Mouse (Mus musculus) Patski (cell line): ENCODE measurements around the gene Samd4b. TPM values are rescaled to one million over a fixed set of nuclear protein-coding genes. Genes with fewer than 3 reads are reported as not detected.

Experiments
- ATAC-seq: fragments of 100-300 bp; one replicate; pipeline ENCODE4 v1.8.0; 2021
- CTCF ChIA-PET: fragments of 350-600 bp; sonication (Branson Sonifier 250); formaldehyde crosslinking; loops from one replicate; lab custom pipeline; 2022; ENCODE audit warnings: inconsistent platforms; lab: Charles Lee
- POLR2A ChIA-PET: fragments of 350-600 bp; sonication (Branson Sonifier 250); formaldehyde crosslinking; loops from one replicate; lab custom pipeline; 2022; ENCODE audit warnings: antibody characterized with exemption, inconsistent platforms; lab: Charles Lee
- DNase-seq: peaks from one replicate; pipeline ENCODE4 v3.0.0-alpha.2; 2011; ENCODE audit warnings: low read depth, low spot score
- H3K27me3 ChIP-seq: fragments of 371-371 bp; one replicate; pipeline ENCODE4 v1.5.1; 2021
- CTCF ChIP-seq: fragments of 100-300 bp; IDR thresholded peaks from one replicate; pipeline ENCODE4 v1.5.1; 2021
- in situ Hi-C: fragments of 300-500 bp; cut with MboI; formaldehyde crosslinking; loops from 3 replicates; pipeline ENCODE4 v1.11.1; 2018; ENCODE audit warnings: low pct_unique_long_range_greater_than_20kb, mixed read lengths
- polyA plus RNA-seq: library from polyadenylated mRNA; unstranded; gene quantifications from one replicate; pipeline ENCODE4 v1.2.3, GENCODE M21; 2021

The Samd4b gene
- polyA plus RNA-seq, 1 experiment from 2014 or later = 79.6 TPM

DNA sequence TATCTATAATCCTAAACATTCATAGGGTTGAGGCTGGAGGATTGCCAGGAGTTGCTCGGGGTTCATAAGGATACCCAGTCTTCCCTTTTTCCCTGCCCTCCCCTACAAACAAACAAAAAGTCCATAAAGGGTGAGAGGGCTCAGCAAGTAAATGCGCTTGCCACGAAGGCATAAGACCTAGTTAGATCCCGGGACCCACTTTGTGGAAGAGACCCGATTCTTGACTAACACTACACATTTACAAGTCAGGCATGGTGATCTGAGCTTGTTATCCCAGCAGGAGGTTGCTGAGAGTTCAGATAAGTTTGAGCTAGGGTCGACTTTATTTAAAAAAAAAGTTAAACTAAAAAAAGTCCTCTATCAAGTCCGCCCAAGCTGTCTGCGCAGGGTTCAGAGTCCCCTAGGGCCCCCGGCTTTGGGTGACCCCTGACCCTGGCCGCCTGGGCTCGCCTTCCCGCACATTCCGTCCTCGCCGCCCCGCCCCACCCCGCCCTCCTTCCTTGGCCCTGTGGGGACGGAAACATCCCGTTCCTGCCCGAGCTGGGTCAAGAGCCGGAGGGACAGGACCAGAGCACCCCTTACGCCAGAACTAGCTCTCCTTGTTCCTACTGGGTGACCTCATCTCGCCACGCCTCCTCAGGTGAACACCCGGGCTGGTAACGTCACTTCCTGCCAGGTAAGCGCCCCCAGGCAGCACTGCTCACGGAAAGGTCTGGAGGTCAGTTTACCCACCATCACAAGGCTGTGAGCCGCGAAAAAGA is 221.8 kb downstream of the Samd4b start:
- no peaks in the 10 kb centered on the region for H3K27me3 ChIP-seq
- no peak for ATAC-seq
- ChIA-PET POLR2A (interaction anchor here (0.9 to 4.6 kb wide), 4 partner anchors 8 to 26 kb away, joined by 4 to 14 read pairs (median 7); partner anchors contain the start of gene Rps16), CTCF (interaction anchor here (0.7 to 1.4 kb wide), 4 partner anchors 10 to 49 kb away, joined by 3 to 10 read pairs (median 3); no protein-coding TSS in a partner anchor)
- no peak for TF ChIP-seq CTCF
- in situ Hi-C loops = no loop called here
- DNase-seq = no peak

DNA sequence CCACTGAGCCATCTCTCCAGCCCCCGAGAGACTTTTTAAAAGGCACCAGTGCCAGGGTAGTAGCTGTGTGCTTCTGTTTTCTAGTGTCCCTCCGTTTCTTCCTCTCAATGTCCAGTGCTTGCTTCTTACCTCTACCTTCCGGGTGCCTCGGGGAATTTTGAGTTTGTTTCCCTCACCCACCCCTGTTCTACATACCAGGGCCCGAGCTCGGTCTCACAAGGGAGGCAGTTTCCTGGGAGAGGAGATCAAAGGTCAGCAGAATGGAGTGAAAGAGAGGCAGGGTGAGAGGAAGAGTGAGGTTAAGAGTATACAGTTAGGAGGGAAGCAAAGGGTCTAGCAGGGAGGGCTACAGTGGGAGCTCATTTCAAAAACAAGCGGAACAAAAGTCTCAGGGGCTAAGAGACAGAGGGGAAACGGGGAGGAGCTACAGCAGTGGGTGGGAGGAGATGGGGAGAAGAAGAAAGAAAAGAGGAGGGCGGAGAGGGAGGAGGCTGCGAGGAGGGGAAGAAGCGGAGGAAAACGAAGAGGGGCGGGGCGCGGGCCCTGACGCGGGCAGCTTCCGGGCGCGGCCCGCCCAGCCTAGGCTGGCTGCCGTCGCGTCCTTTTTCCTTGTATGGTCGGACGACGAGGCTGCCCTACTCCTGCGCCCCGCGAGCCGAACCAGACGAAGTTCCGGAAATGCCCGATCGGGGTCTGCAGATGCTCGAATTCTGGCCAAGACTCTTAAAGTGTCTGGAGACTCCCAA is 222.6 kb downstream of the Samd4b start:
- POLR2A ChIA-PET = interaction anchor here (0.9 to 4.6 kb wide), 5 partner anchors 9 to 25 kb away, joined by 4 to 14 read pairs (median 6); partner anchors contain the start of genes Med29, Paf1 and Rps16
- DNase-seq (no peak), ATAC-seq (peak; percentile 23)
- in situ Hi-C loops = no loop called here
- TF ChIP-seq CTCF = no peak
- H3K27me3 ChIP-seq = no peaks in the 10 kb centered on the region
- CTCF ChIA-PET = interaction anchor here (0.9 to 1.4 kb wide), 4 partner anchors 12 to 48 kb away, joined by 3 to 10 read pairs (median 3); no protein-coding TSS in a partner anchor

DNA sequence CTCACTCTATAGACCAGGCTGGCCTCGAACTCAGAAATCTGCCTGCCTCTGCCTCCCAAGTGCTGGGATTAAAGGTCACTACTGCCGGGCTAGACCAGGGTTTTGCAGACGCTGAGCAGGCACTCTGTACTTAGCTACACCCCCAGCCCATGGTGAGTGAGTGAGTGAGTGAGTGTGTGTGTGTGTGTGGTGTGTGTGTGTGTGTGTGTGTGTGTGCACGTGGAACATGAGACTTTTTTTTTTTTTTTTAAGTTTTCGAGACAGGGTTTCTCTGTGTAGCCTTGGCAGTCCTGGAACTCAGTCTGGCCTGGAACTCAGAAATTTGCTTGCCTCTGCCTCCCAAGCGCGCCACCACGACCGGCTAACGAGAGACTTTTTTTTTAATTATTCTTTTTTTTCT is 223.3 kb downstream of the Samd4b start:
- ChIA-PET CTCF (interaction anchor here (0.9 to 1.4 kb wide), 3 partner anchors 13 to 30 kb away, joined by 3 to 10 read pairs (median 3); no protein-coding TSS in a partner anchor), POLR2A (interaction anchor here (1.3 to 4.6 kb wide), 3 partner anchors 9 to 18 kb away, joined by 6 to 14 read pairs (median 8); partner anchors contain the start of genes Med29 and Paf1)
- H3K27me3 ChIP-seq = no peaks in the 10 kb centered on the region
- ATAC-seq (no peak), DNase-seq (no peak)
- in situ Hi-C loops = loop anchor here (5.0 kb wide), 1 partner anchor 218 kb away; no protein-coding TSS in a partner anchor
- no peak for TF ChIP-seq CTCF

DNA sequence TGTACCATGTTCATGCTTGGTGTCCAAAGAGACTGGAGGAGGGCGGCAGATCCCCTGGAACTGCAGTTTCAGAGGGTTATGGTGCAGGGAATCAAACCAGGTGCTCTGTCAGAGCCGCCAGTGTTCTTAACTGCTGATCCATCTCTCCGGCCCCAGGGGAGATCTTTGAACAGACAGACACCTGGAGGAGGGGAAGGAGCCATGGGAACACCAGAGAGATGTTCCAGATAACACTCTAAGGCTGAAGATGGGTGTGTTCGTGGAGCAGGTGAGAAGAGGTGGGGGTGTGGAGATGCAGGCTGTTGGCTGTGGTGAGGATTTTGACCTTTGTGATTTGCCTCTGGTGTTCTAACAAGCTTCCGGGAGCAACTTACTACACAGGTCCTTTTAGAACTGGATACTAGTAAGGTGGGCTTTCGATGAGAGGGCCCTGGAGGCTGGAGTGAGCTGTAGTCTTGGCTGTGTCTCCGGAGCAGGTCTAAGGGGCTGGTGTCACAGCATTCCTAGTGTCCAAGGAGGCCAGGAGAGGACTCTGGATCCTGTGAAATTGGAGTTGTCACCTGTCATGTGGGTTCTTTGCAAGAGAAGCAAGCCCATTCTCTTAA is 224.0 kb downstream of the Samd4b start:
- TF ChIP-seq CTCF = no peak
- CTCF ChIA-PET = interaction anchor here (0.6 to 1.3 kb wide), 2 partner anchors 13 to 14 kb away, joined by 3 to 5 read pairs; no protein-coding TSS in a partner anchor
- POLR2A ChIA-PET = interaction anchor here (1.4 kb wide), 1 partner anchor 19 kb away, joined by 6 read pairs; the partner anchor contains the start of genes Med29 and Paf1
- in situ Hi-C loops = loop anchor here (5.0 kb wide), 1 partner anchor 218 kb away; no protein-coding TSS in a partner anchor
- no peaks in the 10 kb centered on the region for H3K27me3 ChIP-seq
- ATAC-seq = no peak
- no peak for DNase-seq

DNA sequence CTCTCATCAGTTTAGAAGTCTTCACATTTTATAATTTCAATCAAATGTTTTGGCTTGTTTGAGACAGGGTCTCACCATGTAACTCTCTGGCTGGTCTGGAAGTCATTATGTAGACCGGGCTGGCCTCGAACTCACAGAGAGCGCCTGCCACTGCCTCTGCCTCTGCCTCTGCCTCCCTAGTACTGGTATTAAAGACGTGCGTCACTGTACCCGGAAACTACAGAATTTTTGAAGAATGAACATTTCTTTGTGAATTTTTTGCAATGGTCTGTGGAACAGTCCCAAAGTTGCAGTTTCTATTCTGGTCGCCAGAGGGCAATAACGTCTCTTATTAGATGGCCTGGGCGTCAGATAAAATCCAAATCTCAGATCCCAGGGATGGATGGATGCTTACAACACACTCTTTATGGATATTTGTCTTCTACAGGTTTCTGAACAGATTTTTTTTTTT is 224.8 kb downstream of the Samd4b start:
- POLR2A ChIA-PET = interaction anchor here (3.2 kb wide), 1 partner anchor 15 kb away, joined by 12 read pairs; no protein-coding TSS in a partner anchor
- TF ChIP-seq CTCF = no peak
- in situ Hi-C loops = loop anchor here (5.0 kb wide), 1 partner anchor 219 kb away; no protein-coding TSS in a partner anchor
- no peak for ATAC-seq
- CTCF ChIA-PET = interaction anchor here (1.0 to 1.3 kb wide), 2 partner anchors 14 kb away, joined by 3 to 5 read pairs; no protein-coding TSS in a partner anchor
- DNase-seq = no peak
- no peaks in the 10 kb centered on the region for H3K27me3 ChIP-seq

DNA sequence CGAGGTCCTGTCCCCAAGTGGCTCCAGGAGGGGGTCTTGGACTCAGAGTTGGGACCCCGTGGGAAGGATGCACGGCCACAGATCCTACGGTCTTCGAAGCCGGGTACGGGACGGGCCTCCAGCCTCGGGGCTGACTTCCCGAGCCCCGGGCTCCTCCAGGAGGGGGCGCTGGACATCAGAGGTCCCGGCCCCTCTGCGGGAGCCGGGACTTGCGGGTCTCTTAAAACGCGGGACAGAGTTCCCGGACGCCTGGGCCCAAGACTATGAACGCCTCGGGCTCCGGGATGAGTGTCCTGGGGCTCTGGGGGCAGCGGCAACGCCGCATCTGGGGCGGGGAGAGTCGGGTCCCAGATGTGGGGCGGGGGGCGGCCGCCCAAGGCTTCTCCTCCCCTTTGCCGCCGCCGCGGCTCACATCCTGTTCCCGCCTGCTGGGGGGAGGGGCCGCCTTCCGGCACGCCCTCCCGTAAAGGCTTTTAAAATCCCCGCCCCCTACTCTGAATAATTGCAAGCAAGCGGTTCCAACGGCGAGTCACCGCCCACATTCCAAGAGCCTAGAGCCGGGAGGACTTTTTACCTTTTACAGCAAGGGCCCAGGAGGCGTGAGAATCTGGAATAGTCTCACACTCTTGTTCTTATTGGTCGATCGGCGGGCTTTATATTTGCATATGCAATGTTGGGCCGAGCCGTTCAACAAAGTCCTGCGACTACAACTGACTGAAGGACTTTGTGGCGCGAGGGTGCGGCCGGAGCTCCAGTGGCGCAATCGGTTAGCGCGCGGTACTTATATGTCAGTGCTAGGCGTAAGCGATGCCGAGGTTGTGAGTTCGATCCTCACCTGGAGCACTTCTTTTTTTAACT is 225.5 kb downstream of the Samd4b start, which contains the start of gene Plekhg2:
Plekhg2 (minus strand) TSS at position 349 of the 858 bp plus-strand sequence.
- in situ Hi-C loops = loop anchor here (5.0 kb wide), 1 partner anchor 220 kb away; no protein-coding TSS in a partner anchor
- no peaks in the 10 kb centered on the region for H3K27me3 ChIP-seq
- peak; percentile 63 for ATAC-seq
- no peak for TF ChIP-seq CTCF
- ChIA-PET POLR2A (interaction anchor here (3.2 kb wide), 1 partner anchor 14 kb away, joined by 12 read pairs; no protein-coding TSS in a partner anchor), CTCF (interaction anchor here (1.0 to 1.5 kb wide), 2 partner anchors 12 to 13 kb away, joined by 3 read pairs; no protein-coding TSS in a partner anchor)
- peak; percentile 98 for DNase-seq

DNA sequence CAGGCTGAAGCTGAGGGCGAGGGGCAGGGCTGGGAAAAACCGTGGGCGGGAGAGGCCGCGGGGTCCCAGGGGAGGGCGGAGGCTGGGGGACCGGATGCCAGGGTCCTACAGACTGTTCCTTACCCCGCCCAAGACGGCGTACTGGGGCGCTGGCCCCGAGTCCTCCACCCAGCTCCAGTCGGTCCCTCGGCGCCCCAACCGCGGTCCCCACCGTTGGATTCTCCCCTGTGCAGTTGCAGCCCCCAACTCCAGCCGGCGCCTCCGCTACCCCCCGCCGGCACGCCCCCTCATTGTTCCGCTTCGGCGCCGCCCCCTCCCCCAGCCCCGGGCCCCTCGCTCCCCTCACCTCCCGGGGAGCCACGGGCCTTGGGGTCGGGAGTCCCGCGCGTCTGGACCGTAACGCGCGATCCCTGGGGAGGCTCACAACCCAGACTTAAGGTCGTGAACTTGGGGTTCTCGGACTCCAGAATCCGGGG is 226.4 kb downstream of the Samd4b start:
- no peak for DNase-seq
- POLR2A ChIA-PET = interaction anchor here (1.5 to 3.2 kb wide), 3 partner anchors 10 to 19 kb away, joined by 6 to 12 read pairs (median 6); no protein-coding TSS in a partner anchor
- in situ Hi-C loops = loop anchor here (5.0 kb wide), 1 partner anchor 221 kb away; no protein-coding TSS in a partner anchor
- no peak for ATAC-seq
- TF ChIP-seq CTCF = no peak
- CTCF ChIA-PET = interaction anchor here (1.2 to 1.5 kb wide), 2 partner anchors 11 to 15 kb away, joined by 3 read pairs; no protein-coding TSS in a partner anchor
- H3K27me3 ChIP-seq = no peaks in the 10 kb centered on the region

DNA sequence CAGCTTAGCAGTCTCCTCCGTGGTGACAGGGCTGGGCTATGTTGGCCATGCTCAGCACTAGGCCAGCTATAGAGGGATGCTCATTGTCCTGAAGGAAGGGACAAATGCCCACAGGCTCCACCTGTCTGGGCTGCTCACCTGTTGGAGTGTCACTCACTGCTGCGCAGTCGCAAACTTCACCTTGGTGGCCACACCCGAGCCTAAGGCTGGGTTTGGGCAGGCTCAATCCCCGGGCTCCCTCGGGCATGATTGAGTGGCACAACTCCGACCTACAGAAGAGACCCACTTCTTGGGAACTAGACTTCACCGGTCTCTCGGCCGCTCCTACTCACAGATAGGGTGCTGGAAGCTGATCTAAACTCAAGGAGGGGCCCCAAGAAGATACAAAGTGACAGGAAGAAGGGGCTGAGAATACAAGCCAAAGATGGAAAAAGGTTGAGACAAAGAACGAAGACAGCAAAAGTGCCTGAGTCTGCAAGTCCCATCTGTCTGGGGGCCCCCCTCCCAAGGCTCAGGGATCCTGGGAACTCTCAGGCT is 226.9 kb downstream of the Samd4b start:
- in situ Hi-C loops = loop anchor here (5.0 kb wide), 1 partner anchor 221 kb away; no protein-coding TSS in a partner anchor
- CTCF ChIA-PET = interaction anchor here (0.9 to 1.5 kb wide), 3 partner anchors 11 to 16 kb away, joined by 3 read pairs; no protein-coding TSS in a partner anchor
- no peak for DNase-seq
- POLR2A ChIA-PET = interaction anchor here (1.5 to 3.2 kb wide), 3 partner anchors 9 to 18 kb away, joined by 6 to 12 read pairs (median 6); no protein-coding TSS in a partner anchor
- TF ChIP-seq CTCF = no peak
- no peak for ATAC-seq
- no peaks in the 10 kb centered on the region for H3K27me3 ChIP-seq
